Mouse (Mus musculus): ENCODE data around the gene Ifngr1. TPM values are rescaled to one million over a fixed set of nuclear protein-coding genes. Genes with fewer than 3 reads are reported as not detected.

Ifngr1 gene
- polyA plus RNA-seq, 1 experiment from 2014 or later: 26.5 TPM

DNA sequence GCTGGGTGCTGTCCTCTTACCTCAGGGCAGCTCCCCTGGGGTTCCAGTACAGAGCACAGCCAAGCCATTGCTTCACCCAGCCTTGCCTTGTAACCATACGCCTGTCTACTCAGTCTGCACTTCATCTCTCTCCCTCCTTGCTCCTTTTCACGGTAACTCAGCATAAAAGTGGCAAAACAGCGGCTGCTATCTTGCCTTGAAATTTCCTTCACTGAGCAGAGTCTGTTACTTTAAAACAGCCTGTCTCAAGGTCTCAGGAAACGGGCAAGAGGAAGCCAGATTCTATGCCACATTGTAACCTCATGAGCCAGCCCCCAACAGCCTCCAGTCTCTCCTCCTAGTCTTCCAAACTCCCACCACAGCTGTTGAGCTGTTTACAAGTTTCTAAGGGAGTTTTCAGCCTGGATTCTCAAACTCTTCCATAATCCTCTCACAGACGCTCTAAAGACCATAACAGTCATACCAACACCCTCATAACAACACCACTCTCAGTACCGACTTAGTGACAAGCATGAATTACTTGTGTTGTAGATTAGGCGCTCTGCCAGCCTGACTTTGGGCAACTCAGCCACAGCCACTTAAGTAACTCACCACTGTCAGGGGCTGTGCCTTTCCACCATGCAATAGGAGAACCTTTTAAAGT is 21.5 kb downstream of the Ifngr1 start:
- no peak overlapping the region for H3K27ac ChIP-seq (ENCODE audit: low read depth, low read length)
- no peak overlapping the region for H3K4me3 ChIP-seq (ENCODE audit: low read length)
- WGBS: 63% methylated on average over 7 of the region's 7 CpGs
- peaks cover 7% of the 10 kb centered on the region for H3K36me3 ChIP-seq (ENCODE audit: control insufficient read depth, insufficient read depth, low read length)
- no peaks in the 10 kb centered on the region for H3K27me3 ChIP-seq (replicated peaks; ENCODE audit: control insufficient read depth, insufficient read depth, low read length)
- no peaks in the 10 kb centered on the region for H3K9me3 ChIP-seq (ENCODE audit: control insufficient read depth, low read length)
- no peak overlapping the region for H3K4me2 ChIP-seq (ENCODE audit: low read length)
- ATAC-seq: no peak
- no peaks in the 10 kb centered on the region for H3K4me1 ChIP-seq (ENCODE audit: control insufficient read depth, insufficient read depth, low read depth, low read length)
- H3K9ac ChIP-seq (ENCODE audit: low read depth, low read length): no peak overlapping the region

DNA sequence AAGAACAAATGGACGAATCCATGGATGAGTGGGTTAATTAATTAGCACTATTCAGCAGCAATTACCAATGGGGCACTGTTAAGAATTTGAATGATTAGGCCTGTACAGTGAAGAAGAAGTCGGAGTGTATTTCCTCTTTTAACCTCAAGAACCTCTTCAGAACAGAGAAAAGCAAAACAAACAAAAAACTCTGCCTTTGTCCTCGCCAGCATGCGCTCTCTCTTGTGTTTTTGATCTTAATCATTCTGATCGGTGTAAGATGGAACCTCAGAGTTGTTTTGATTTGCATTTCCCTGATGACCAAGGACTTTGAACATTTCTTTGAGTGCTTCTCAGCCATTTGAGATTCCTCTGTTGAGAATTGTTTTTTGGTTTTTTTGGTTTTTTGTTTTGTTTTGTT is 28.0 kb downstream of the Ifngr1 start:
- WGBS: 62% methylated on average over 5 of the region's 5 CpGs
- H3K27ac ChIP-seq (ENCODE audit: low read depth, low read length): no peak overlapping the region
- H3K9ac ChIP-seq (ENCODE audit: low read depth, low read length): no peak overlapping the region
- no peak for ATAC-seq
- H3K4me2 ChIP-seq (ENCODE audit: low read length): no peak overlapping the region
- no peaks in the 10 kb centered on the region for H3K27me3 ChIP-seq (replicated peaks; ENCODE audit: control insufficient read depth, insufficient read depth, low read length)
- no peaks in the 10 kb centered on the region for H3K4me1 ChIP-seq (ENCODE audit: control insufficient read depth, insufficient read depth, low read depth, low read length)
- H3K4me3 ChIP-seq (ENCODE audit: low read length): no peak overlapping the region
- H3K36me3 ChIP-seq (ENCODE audit: control insufficient read depth, insufficient read depth, low read length): no peaks in the 10 kb centered on the region
- H3K9me3 ChIP-seq (ENCODE audit: control insufficient read depth, low read length): no peaks in the 10 kb centered on the region

DNA sequence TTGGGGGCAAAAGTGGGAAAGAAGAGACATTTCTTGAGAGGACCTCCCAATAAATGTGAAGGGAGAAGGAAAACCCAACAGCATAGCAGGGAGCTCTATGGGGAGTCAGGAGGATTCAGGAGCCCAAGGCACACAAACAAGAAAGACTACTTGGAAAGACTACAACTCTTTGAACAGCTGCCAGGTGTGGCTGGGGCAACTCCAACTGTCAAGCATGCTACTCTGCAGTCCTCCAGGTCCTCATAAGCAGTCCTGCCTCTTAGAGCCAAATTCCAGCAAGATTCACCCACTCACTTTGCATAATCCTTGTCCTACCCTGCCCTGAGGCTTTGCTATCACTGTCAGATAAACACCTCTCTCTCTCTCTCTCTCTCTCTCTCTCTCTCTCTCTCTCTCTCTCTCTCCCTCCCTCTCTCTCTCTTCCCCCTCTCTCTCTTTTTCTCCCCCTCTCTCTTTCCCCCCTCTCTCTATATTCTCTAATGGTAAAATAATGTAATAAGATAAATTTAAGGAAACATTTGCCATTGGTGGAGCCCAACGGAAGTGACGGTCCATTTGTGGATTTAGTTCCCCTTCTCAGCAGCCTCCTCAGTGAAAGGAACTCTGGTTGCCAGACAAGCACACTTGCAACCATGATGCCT is 29.8 kb downstream of the Ifngr1 start, which contains the start of gene Il22ra2:
Il22ra2 (plus strand) TSS at position 591 of the 641 bp plus-strand sequence.
- Histone ChIP-seq H3K9me3 (ENCODE audit: control insufficient read depth, low read length) (no peaks in the 10 kb centered on the region), H3K4me1 (ENCODE audit: control insufficient read depth, insufficient read depth, low read depth, low read length) (no peaks in the 10 kb centered on the region), H3K4me3 (ENCODE audit: low read length) (no peak within 1 kb of the TSS), H3K9ac (ENCODE audit: low read depth, low read length) (no peak within 1 kb of the TSS), H3K36me3 (ENCODE audit: control insufficient read depth, insufficient read depth, low read length) (no peaks in the 10 kb centered on the region), H3K27ac (ENCODE audit: low read depth, low read length) (no peak within 1 kb of the TSS), H3K4me2 (ENCODE audit: low read length) (no peak within 1 kb of the TSS), H3K27me3 (replicated peaks; ENCODE audit: control insufficient read depth, insufficient read depth, low read length) (no peaks in the 10 kb centered on the region)
- 87% methylated on average over 2 of the region's 2 CpGs for WGBS
- ATAC-seq: no peak

DNA sequence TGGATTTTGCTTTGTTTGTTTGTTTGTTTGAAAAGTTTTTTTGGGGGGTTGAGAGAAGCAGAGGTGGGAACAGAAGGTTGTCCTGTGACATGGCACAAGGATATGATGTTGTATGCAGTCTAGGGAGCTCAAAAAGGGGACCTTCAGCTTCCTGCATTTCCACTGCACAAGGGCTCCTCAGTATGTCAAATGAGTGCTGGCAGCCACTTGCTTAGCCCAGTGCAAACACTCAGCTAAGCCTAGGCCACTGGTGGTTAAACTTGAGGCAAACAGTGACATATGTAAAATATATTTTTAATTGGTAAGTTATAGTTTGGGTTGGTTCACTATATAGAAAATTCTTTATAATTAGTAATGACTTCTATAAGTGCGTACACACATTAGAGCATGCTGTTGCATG is 32.9 kb downstream of the Ifngr1 start:
- Histone ChIP-seq H3K9me3 (ENCODE audit: control insufficient read depth, low read length) (no peaks in the 10 kb centered on the region), H3K4me2 (ENCODE audit: low read length) (no peak overlapping the region), H3K4me3 (ENCODE audit: low read length) (no peak overlapping the region), H3K36me3 (ENCODE audit: control insufficient read depth, insufficient read depth, low read length) (no peaks in the 10 kb centered on the region), H3K4me1 (ENCODE audit: control insufficient read depth, insufficient read depth, low read depth, low read length) (no peaks in the 10 kb centered on the region), H3K27me3 (replicated peaks; ENCODE audit: control insufficient read depth, insufficient read depth, low read length) (no peaks in the 10 kb centered on the region), H3K27ac (ENCODE audit: low read depth, low read length) (no peak overlapping the region), H3K9ac (ENCODE audit: low read depth, low read length) (no peak overlapping the region)
- 95% methylated on average over 1 of the region's 1 CpGs for WGBS
- no peak for ATAC-seq

DNA sequence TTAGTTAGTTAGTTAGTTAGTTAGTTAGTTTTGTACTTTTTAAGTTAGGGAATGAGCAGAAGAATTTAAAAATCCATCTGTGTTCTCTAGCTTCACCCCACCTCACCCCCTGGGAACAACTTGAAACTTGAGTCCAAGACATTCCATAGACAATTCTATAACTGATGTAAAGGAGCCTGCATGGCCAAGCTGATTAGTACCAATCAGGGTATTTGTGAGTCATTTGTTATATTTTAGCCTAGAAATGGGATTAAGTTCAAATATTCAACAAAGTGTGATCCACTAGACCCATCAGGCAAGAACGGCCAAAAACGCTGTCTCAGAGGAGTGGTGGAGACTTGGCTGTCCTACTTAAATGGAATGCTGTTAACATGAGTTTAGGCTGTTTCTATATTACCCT is 35.6 kb downstream of the Ifngr1 start:
- Histone ChIP-seq H3K36me3 (ENCODE audit: control insufficient read depth, insufficient read depth, low read length) (no peaks in the 10 kb centered on the region), H3K4me2 (ENCODE audit: low read length) (no peak overlapping the region), H3K4me1 (ENCODE audit: control insufficient read depth, insufficient read depth, low read depth, low read length) (no peaks in the 10 kb centered on the region), H3K9me3 (ENCODE audit: control insufficient read depth, low read length) (no peaks in the 10 kb centered on the region), H3K9ac (ENCODE audit: low read depth, low read length) (no peak overlapping the region), H3K4me3 (ENCODE audit: low read length) (no peak overlapping the region), H3K27me3 (replicated peaks; ENCODE audit: control insufficient read depth, insufficient read depth, low read length) (no peaks in the 10 kb centered on the region), H3K27ac (ENCODE audit: low read depth, low read length) (no peak overlapping the region)
- WGBS: 98% methylated on average over 2 of the region's 2 CpGs
- no peak for ATAC-seq

DNA sequence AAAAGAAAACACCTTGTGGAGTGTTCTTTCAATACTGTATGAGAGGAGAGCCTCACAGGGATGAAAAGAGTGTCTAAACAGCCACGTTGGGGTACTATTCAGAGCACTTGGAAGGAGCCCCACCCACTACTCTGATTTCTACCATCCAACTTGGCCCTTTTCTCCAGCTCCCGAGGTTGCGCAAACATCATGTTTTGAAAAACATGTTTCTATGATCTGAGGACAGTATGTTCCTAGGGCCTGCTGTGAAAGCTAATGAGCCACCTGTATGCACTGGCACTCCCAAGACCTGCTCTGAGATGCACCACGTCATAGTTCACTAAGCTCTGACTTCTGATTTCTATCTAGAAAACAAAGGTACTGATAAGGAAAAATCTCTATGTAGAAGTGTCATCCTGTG is 36.0 kb downstream of the Ifngr1 start:
- no peaks in the 10 kb centered on the region for H3K36me3 ChIP-seq (ENCODE audit: control insufficient read depth, insufficient read depth, low read length)

DNA sequence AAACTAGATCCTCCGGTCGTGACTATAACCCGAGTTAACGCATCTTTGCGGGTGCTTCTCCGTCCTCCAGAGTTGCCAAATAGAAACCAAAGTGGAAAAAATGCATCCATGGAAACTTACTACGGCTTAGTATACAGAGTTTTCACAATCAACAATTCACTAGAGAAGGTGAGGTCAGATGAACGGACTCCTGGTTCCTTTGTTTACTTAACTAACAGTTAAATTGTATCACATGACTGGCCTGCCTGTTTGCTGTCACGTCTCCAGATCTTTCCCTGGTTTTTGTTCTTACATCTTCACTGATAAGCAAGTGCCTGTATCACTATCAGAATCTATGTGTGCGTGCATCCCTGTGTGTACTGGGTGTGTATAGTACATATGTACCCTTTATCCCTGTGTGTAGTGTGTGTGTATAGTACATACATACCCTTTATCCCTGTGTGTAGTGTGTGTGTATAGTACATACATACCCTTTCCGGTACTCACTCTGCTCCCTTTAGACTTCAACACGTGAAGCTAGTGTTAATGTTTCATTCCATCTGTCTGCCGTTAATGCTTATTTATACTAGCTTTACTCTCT is 40.0 kb downstream of the Ifngr1 start:
- Histone ChIP-seq H3K4me1 (ENCODE audit: control insufficient read depth, insufficient read depth, low read depth, low read length) (no peaks in the 10 kb centered on the region), H3K4me3 (ENCODE audit: low read length) (no peak overlapping the region), H3K9me3 (ENCODE audit: control insufficient read depth, low read length) (no peaks in the 10 kb centered on the region), H3K27me3 (replicated peaks; ENCODE audit: control insufficient read depth, insufficient read depth, low read length) (no peaks in the 10 kb centered on the region), H3K27ac (ENCODE audit: low read depth, low read length) (no peak overlapping the region), H3K36me3 (ENCODE audit: control insufficient read depth, insufficient read depth, low read length) (no peaks in the 10 kb centered on the region), H3K4me2 (ENCODE audit: low read length) (no peak overlapping the region), H3K9ac (ENCODE audit: low read depth, low read length) (no peak overlapping the region)
- no peak for ATAC-seq
- 81% methylated on average over 13 of the region's 13 CpGs for WGBS

More for the DNA sequence above, 36.0 kb downstream of the Ifngr1 start:
- 83% methylated on average over 4 of the region's 4 CpGs for WGBS
- Histone ChIP-seq H3K9ac (ENCODE audit: low read depth, low read length) (no peak overlapping the region), H3K4me3 (ENCODE audit: low read length) (no peak overlapping the region), H3K27me3 (replicated peaks; ENCODE audit: control insufficient read depth, insufficient read depth, low read length) (no peaks in the 10 kb centered on the region), H3K4me2 (ENCODE audit: low read length) (no peak overlapping the region), H3K4me1 (ENCODE audit: control insufficient read depth, insufficient read depth, low read depth, low read length) (no peaks in the 10 kb centered on the region), H3K9me3 (ENCODE audit: control insufficient read depth, low read length) (no peaks in the 10 kb centered on the region), H3K27ac (ENCODE audit: low read depth, low read length) (no peak overlapping the region)
- no peak for ATAC-seq

DNA sequence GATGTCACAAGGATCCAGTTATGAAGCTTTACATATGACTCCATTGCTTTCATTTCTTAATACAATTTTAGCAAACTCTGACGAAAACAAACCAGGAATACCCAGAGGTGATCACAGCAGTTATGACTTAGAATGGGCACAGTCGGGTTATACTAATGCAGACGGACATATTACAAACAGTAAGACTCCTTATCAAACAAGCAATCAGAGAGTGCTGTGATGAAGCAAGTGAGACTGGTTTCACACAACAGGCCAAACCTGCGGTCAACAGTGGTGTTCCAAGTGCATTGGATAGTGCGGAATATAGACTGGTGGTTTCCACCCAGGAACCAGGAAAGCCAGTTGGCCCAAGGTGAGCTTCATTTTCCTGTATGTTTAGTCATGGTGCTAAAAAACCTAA is 47.1 kb downstream of the Ifngr1 start:
- Histone ChIP-seq H3K9ac (ENCODE audit: low read depth, low read length) (no peak overlapping the region), H3K4me2 (ENCODE audit: low read length) (no peak overlapping the region), H3K36me3 (ENCODE audit: control insufficient read depth, insufficient read depth, low read length) (no peaks in the 10 kb centered on the region), H3K4me3 (ENCODE audit: low read length) (no peak overlapping the region), H3K27me3 (replicated peaks; ENCODE audit: control insufficient read depth, insufficient read depth, low read length) (no peaks in the 10 kb centered on the region), H3K27ac (ENCODE audit: low read depth, low read length) (no peak overlapping the region), H3K9me3 (ENCODE audit: control insufficient read depth, low read length) (no peaks in the 10 kb centered on the region), H3K4me1 (ENCODE audit: control insufficient read depth, insufficient read depth, low read depth, low read length) (no peaks in the 10 kb centered on the region)
- 96% methylated on average over 5 of the region's 5 CpGs for WGBS
- ATAC-seq: no peak

DNA sequence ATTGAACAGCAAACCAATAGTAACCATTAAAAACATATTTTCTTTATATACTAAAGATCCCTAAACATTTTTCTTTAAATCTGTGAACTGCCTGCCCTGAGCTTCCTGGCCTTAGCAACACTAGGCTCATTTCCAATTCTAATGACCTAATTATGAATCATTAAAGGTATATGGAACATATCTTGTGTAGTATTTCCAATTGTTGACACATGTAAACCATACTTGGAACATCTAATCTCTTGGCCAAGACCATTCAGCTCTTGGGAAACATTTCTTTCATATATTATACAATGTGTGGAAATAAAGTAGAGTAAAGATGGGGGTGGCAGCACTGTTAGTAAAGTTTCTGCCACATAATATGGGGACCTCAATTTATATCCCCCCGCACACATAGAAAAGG is 47.9 kb downstream of the Ifngr1 start:
- Histone ChIP-seq H3K27me3 (replicated peaks; ENCODE audit: control insufficient read depth, insufficient read depth, low read length) (no peaks in the 10 kb centered on the region), H3K4me1 (ENCODE audit: control insufficient read depth, insufficient read depth, low read depth, low read length) (no peaks in the 10 kb centered on the region), H3K4me3 (ENCODE audit: low read length) (no peak overlapping the region), H3K36me3 (ENCODE audit: control insufficient read depth, insufficient read depth, low read length) (no peaks in the 10 kb centered on the region), H3K9ac (ENCODE audit: low read depth, low read length) (no peak overlapping the region), H3K27ac (ENCODE audit: low read depth, low read length) (no peak overlapping the region), H3K4me2 (ENCODE audit: low read length) (no peak overlapping the region), H3K9me3 (ENCODE audit: control insufficient read depth, low read length) (no peaks in the 10 kb centered on the region)
- WGBS: 94% methylated on average over 1 of the region's 1 CpGs
- ATAC-seq: no peak

All from hindbrain, embryonic 16.5 days (tissue).